Mouse (Mus musculus): Measurements from ENCODE around the gene Gp1bb. TPM values are rescaled to one million over a fixed set of nuclear protein-coding genes. Genes with fewer than 3 reads are reported as not detected.

The Gp1bb gene
- total RNA-seq (2023) = 0.53 TPM

DNA sequence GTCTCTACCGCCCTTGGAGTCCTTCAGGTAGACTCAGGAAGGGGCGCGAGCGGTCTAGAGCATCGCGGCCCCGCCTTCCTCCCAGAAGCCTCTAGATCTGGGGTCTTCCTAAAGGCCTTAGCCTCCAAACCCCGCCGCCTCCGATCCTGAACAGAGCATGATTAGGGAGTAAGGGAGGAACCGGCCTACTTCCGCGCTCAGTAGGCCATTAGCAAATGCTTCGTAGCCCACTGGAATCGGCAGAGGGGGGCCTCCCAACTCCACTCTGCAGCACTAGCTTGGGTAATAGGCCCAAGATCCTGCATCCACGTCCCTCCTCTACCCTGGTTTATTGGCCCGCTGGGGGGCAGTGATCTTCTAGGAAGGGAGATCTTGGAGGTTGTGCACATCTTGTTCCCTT is at the start of gene Gp1bb:
Gene Gp1bb (minus strand): TSS at position 385 of the 400 bp plus-strand sequence.

DNA sequence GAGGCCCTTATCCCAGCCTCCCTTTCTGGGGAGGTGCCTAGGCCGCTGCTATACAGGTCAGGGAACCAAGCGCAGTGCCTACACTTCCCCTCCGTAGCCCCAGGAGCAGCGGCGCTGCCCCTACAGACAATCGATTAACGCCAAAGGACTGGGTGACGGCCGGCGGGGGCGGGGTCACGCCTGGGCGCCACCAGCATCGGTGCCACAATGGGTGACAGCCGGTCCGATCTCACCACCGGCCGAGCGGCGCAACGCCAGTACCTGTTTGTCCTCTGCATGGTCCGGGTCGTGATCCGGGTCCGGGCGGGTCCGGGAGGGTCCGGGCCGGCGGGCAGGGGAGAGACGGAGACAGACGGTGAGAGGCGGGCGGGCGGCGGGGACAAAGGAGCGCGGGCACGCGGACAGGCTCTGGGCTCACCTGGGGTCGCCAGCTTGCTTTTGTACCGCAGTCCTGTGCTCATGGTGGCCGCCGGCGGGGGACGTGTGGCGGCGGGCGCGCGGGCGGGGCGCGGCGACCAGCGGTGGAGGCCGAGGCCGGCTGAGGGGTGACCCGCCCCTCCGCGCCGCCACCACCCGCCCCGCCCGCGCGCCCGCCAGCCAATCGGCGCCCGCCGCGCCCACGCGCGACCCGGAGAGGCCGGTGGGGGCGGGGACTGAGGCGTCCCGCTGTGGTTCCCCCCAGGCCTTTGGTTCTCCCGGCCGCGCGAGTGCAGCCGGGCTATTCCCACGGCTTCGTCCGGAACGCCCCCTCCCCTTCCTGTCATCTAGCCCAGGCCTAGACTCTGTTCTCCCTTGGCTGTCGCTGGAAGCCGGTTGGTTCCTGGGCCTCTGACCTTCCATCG is 7.4 kb upstream of the Gp1bb start, which contains the start of gene Sept5:
Gene Sept5 (minus strand): TSS at position 565 of the 842 bp plus-strand sequence.

DNA sequence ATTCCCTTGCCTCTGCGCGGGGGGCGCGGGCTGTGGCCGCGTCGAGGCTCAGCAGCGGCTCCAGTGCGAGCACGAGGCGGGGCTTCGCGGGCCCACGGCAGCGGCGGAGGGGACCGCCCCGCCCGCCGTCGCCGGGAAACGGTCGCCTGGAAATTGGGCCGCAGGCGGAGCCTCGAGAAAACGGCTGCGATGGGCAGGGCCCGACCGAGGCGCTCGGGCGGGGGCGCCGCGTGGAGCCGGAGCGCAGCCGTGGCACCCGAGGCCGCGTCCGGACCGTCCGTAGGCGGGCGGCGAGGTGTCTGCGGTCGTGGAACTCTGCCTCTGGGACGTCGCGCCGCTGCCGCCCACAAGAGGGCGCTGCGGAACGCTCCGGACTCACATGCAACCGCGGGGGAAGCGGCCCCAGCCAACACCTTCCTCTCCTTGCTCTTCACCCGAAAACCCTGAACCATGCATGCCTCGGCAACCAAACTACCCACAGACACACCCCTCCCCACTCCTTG is 4.2 kb upstream of the Gp1bb start, which contains the start of gene Gm49601:
Gene Gm49601 (minus strand): TSS at position 52 of the 503 bp plus-strand sequence.

DNA sequence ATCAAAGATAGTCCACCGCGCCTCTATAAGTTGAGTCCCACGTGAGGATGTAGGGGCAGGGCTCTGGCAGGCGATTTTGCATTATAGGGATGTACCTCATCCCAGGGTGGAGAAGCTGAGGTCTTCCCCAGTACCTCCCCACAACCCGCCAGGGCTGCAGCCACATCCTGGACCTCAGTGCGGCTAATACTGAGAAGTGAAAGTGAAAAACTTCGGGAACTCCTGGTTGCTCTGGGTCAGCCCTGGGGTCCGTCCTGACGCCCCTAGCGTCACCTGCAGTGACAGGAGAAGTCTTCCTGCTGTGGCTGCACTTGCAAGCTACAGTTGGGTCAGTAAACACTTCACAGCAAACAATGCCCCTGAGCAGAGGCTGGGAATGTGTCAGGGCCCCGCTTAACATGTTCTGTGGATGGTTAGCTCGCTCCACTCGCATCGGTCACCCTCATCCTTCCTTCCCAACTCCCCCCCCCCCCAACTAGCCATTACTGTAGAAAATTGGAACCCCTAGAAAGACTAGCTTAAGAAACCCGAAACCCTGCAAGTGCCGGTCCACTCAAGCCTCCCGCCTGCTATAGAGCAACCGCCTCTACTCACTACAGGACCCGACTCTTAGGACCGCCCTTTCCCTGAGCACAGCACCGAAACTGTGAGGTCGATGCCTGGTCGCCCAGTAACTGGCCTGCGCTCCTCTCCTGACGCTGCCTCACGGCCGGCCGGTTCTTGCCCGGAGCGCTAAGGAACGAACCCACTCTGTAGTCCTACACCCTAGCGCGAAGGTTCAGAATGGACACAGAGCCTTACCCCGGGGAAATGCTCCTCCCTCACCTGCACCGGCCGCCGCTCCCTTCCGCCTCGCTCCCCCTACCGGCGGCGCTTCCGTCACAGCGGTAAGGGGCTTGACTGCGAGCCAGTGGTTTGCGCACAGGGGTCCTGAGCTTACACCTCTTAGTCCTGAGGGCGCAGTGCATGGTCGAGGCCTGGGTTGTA is 32.1 kb downstream of the Gp1bb start, which contains the start of gene Tbx1:
Gene Tbx1 (minus strand): TSS at position 868 of the 987 bp plus-strand sequence.

Other genes starting within 250 kb of the Gp1bb start
- 14.6 TPM for gene Txnrd2, start 196.0 kb downstream of the Gp1bb start, total RNA-seq (2023)
- 9.1 TPM for gene Comt, start 195.6 kb downstream of the Gp1bb start, total RNA-seq (2023)
- 8.0 TPM for gene Gnb1l, start 123.7 kb downstream of the Gp1bb start, total RNA-seq (2023)
- 7.4 TPM for gene Rtl10, start 123.5 kb downstream of the Gp1bb start, total RNA-seq (2023)
- not detected for gene Tbx1, start 31.7 kb downstream of the Gp1bb start, total RNA-seq (2023)
- not detected for gene Gm49601, start 4.0 kb upstream of the Gp1bb start, total RNA-seq (2023)
- not detected for gene Sept5, start 7.6 kb upstream of the Gp1bb start, total RNA-seq (2023)
- gene Cldn5, start 154.4 kb upstream of the Gp1bb start, total RNA-seq (2023) = not detected
- gene Ufd1, start 189.4 kb upstream of the Gp1bb start, total RNA-seq (2023) = 105 TPM
- 3.2 TPM for gene Cdc45, start 189.6 kb upstream of the Gp1bb start, total RNA-seq (2023)
- gene 2510002D24Rik, start 214.2 kb upstream of the Gp1bb start, total RNA-seq (2023) = 47.1 TPM
- 7.8 TPM for gene Gm28539, start 214.2 kb upstream of the Gp1bb start, total RNA-seq (2023)